Mouse (Mus musculus): ENCODE measurements around the gene Slc25a39. TPM values are rescaled to one million over a fixed set of nuclear protein-coding genes. Genes with fewer than 3 reads are reported as not detected.

Slc25a39 gene
- polyA plus RNA-seq, 1 experiment, result 207 TPM

DNA sequence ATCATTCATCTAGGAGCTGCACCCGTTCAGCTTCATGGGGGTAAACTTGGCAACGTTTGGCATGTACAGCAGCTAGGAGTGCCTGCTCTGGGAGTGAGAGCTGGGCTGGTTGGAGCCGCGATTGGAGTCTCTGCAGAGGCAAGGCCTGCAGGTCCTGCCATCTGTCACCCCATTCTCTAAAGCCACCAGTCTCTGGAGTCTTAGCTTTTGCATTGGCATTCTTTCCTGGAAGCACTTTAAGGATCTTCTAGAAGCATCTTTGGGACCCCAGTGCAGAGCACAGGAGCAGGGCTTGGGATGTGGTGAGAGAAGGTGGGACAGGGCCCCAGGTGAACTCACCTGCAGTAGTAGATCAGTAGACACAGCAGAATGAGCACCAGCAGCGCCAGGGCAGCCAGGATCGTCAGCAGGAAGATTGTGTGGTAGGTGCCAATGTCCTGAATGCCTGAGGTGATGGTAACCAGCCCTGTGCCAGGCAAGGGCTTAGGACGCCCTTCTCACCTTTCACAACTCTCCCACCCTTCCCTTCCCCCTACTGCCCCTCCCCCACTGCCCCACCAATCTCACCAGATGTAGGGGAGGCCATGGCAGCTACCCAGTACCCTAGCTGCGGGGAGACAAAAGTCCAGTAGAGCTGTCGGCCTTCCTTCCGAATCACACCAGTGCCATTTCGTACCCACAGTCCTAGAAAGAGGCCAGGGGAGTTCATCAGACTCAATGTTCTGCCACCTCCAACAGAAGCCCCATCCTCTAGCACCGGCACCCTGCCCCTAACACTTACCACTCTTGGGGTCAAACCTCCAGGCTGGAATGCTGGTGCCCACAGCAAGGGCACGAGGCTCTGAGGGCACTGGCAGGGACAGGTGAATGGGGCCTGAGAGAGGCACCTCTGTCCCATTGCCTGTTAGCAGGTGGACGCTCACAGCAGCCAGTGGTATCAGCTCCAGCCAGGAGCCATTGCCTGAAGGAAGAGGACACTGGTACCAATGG is 31.6 kb upstream of the Slc25a39 start:
- H3K4me3 ChIP-seq (replicated peaks; ENCODE audit: control insufficient read depth, low read depth, low read length), result no peak overlapping the region
- H3K4me1 ChIP-seq (ENCODE audit: control insufficient read depth, insufficient read depth, low read length), result no peaks in the 10 kb centered on the region
- no peak overlapping the region for H3K27ac ChIP-seq (ENCODE audit: control insufficient read depth, insufficient read depth, low read depth, low read length, poor library complexity)
- no peak for TF ChIP-seq CTCF (IDR thresholded peaks at IDR 0.05; ENCODE audit: control insufficient read depth, insufficient read depth, low read length)
- no peak for TF ChIP-seq POLR2A (IDR thresholded peaks at IDR 0.05; ENCODE audit: borderline replicate concordance, control insufficient read depth, low read depth, low read length)
- 84% methylated on average over 14 of the region's 14 CpGs for WGBS

DNA sequence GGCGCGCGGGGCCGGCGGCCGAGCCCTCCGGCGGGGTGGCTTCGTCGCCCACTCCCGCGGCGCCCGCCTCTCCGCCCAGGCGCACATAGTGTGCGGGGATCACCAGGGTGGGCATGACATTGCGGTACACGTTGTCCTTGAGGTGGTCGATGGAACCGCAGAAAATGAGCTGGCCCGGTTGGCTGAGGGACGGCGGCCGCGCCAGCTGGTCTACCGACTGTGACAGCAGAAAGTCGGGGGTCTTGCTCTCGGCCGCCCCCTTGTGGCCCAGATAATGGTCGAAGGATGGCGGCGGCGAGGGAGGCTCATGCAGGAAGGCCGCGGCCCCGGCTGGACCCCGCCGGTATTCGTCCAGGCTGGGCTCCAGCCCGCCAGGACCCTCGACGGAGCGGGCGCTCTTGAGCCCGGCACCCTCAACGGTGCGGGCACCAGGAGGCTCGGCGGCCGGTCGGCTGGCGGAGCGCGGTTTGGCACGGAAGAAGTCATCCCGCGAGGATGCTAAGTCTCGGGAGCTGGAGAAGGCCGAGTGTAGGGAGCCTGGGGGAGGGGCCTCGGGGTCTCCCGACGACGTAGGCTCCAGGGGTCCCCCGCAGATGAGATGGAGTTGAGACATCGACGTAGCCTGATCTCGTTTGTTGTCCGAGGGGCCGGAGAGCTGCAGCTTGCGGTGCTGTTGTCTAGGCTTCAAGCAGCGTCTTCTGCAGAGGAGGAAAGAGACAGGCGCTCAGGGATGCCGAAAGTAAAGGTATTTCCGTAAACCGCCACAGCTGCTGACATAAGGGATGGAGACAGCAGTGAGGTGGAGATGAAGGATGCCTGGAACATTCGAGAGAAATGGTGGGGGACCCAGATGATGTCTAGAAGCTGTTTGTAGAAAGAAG is 30.7 kb upstream of the Slc25a39 start:
- TF ChIP-seq CTCF (IDR thresholded peaks at IDR 0.05; ENCODE audit: control insufficient read depth, insufficient read depth, low read length) (peak; percentile 72), POLR2A (IDR thresholded peaks at IDR 0.05; ENCODE audit: borderline replicate concordance, control insufficient read depth, low read depth, low read length) (no peak)
- Histone ChIP-seq H3K4me3 (replicated peaks; ENCODE audit: control insufficient read depth, low read depth, low read length) (peak overlapping the region; percentile 49), H3K27ac (ENCODE audit: control insufficient read depth, insufficient read depth, low read depth, low read length, poor library complexity) (no peak overlapping the region; the same call in 1 of the 2 replicates), H3K4me1 (ENCODE audit: control insufficient read depth, insufficient read depth, low read length) (peaks cover 3% of the 10 kb centered on the region; the same call in 1 of the 2 replicates)
- 47% methylated on average over 77 of the region's 77 CpGs for WGBS

DNA sequence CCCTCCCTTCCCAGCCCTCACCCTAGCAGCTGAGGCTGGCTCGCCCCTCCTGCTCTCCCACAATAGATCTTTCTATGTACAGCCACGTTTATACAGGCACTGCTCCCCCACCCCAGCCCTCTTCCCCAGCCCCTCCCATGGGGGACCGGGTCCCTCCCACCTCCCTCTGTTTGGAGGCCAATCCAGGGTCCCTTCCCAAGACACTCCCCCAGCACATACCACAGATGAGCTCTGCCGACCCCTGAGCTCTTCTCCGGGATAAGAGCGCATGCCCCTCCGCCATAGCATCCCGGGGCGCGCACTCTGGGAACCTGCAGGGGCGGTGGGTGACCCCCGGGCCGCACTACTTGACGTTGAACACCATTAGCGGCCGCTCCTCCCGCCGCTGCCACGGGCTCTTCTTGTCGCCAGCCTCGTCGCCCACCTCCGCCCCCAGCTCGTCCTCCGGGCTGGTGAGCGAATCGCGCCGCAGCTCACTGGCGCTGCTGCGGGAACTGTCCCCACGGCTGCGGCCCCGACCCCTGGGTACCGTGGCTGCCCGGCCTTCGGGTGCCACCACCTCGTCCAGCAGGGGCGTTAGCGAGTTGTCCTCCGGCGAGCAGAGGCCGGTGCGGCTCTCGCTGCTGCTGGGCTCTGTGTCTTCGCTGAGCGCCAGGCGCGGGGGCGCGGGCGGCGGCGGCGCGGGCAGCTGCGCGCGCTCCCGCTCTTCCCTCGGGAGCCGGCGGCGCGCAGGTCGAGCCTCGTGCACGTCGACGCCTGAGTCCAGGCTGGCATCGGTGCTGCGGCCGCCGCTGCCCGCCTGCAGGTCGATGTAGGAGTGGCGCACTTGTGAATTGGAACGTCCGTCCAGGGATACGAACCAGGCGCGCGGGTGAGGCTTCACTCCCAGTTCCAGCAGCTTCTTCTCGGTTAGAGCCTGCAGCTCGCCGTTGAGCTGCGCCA is 29.6 kb upstream of the Slc25a39 start:
- peaks cover 9% of the 10 kb centered on the region; the same call in 1 of the 2 replicates for H3K4me1 ChIP-seq (ENCODE audit: control insufficient read depth, insufficient read depth, low read length)
- H3K4me3 ChIP-seq (replicated peaks; ENCODE audit: control insufficient read depth, low read depth, low read length), result peak overlapping the region; percentile 39

DNA sequence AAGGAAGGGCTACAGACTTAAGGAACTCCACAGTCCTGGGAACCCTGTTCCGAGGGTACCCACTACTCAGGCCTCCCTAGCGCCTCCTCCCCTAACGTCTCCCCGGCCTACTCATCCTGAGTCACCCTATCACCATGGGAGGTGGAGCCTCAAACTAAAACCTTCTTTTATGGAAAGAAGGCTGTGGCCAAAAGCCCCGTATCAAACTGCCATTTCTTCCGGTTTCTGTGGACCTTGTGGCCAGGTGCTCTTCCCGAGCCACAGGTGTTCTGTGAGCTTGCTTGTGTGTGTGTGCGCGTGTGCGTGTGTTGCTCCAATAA is 28.7 kb upstream of the Slc25a39 start:
- peaks cover 9% of the 10 kb centered on the region; the same call in 1 of the 2 replicates for H3K4me1 ChIP-seq (ENCODE audit: control insufficient read depth, insufficient read depth, low read length)
- H3K27ac ChIP-seq (ENCODE audit: control insufficient read depth, insufficient read depth, low read depth, low read length, poor library complexity), result no peak overlapping the region
- TF ChIP-seq CTCF (IDR thresholded peaks at IDR 0.05; ENCODE audit: control insufficient read depth, insufficient read depth, low read length), result no peak
- TF ChIP-seq POLR2A (IDR thresholded peaks at IDR 0.05; ENCODE audit: borderline replicate concordance, control insufficient read depth, low read depth, low read length), result no peak
- no peak overlapping the region for H3K4me3 ChIP-seq (replicated peaks; ENCODE audit: control insufficient read depth, low read depth, low read length)
- WGBS, result 85% methylated on average over 10 of the region's 10 CpGs

More for the DNA sequence above, 29.6 kb upstream of the Slc25a39 start:
- TF ChIP-seq POLR2A (IDR thresholded peaks at IDR 0.05; ENCODE audit: borderline replicate concordance, control insufficient read depth, low read depth, low read length), result no peak
- TF ChIP-seq CTCF (IDR thresholded peaks at IDR 0.05; ENCODE audit: control insufficient read depth, insufficient read depth, low read length), result peak; percentile 31; the same call in 1 of the 2 replicates
- WGBS, result 55% methylated on average over 87 of the region's 87 CpGs
- no peak overlapping the region; the same call in 1 of the 2 replicates for H3K27ac ChIP-seq (ENCODE audit: control insufficient read depth, insufficient read depth, low read depth, low read length, poor library complexity)

DNA sequence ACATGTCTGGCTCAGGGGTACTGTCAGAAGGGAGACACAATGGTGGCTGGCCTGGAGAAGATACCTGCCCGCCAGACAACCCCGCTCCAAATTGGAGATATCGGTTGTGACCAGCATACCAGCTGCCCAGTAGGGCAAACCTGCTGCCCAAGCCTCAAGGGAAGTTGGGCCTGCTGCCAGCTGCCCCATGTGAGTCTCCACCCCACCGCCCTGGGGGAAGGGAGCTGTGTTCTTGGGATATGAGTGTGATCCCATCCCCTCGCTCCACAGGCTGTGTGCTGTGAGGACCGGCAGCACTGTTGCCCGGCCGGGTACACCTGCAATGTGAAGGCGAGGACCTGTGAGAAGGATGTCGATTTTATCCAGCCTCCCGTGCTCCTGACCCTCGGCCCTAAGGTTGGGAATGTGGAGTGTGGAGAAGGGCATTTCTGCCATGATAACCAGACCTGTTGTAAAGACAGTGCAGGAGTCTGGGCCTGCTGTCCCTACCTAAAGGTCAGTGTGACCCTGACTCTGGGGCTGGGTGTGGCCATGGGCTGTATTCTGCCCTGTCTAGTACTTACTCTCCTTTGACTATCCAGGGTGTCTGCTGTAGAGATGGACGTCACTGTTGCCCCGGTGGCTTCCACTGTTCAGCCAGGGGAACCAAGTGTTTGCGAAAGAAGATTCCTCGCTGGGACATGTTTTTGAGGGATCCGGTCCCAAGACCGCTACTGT is 28.2 kb upstream of the Slc25a39 start:
- H3K4me1 ChIP-seq (ENCODE audit: control insufficient read depth, insufficient read depth, low read length), result peaks cover 10% of the 10 kb centered on the region; the same call in 1 of the 2 replicates
- no peak overlapping the region for H3K27ac ChIP-seq (ENCODE audit: control insufficient read depth, insufficient read depth, low read depth, low read length, poor library complexity)
- H3K4me3 ChIP-seq (replicated peaks; ENCODE audit: control insufficient read depth, low read depth, low read length), result no peak overlapping the region
- no peak for TF ChIP-seq POLR2A (IDR thresholded peaks at IDR 0.05; ENCODE audit: borderline replicate concordance, control insufficient read depth, low read depth, low read length)
- no peak for TF ChIP-seq CTCF (IDR thresholded peaks at IDR 0.05; ENCODE audit: control insufficient read depth, insufficient read depth, low read length)
- WGBS, result 88% methylated on average over 18 of the region's 18 CpGs

DNA sequence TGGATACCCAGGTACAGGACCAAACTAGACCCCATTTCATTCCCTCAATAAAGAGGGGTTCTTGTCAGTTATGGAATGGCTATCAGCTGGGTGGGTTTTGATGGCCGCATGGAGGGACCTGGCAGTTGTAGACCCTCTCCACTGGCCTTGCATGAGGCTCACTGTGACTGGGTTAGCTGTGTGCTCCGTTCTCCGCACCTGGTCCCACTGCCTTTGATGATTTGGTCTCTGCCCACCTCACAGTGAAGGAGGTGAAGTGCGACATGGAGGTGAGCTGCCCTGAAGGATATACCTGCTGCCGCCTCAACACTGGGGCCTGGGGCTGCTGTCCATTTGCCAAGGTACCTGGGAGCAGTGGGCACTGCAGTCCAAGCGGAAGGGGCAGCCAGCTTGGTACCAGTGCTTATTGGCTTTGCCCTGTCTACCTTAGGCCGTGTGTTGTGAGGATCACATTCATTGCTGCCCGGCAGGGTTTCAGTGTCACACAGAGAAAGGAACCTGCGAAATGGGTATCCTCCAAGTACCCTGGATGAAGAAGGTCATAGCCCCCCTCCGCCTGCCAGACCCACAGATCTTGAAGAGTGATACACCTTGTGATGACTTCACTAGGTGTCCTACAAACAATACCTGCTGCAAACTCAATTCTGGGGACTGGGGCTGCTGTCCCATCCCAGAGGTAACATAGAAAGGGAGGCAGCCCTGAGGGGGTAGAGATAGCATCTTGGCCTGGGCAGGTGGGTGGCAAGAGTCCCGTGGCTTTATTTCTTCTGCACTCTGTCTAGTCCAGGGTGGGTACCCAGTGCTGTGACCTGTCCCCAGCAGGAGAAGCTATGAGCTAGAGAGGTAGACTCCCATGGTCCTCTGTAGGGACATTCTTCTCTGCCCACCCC is 27.3 kb upstream of the Slc25a39 start:
- no peak for TF ChIP-seq CTCF (IDR thresholded peaks at IDR 0.05; ENCODE audit: control insufficient read depth, insufficient read depth, low read length)
- no peak for TF ChIP-seq POLR2A (IDR thresholded peaks at IDR 0.05; ENCODE audit: borderline replicate concordance, control insufficient read depth, low read depth, low read length)
- WGBS, result 89% methylated on average over 11 of the region's 11 CpGs
- Histone ChIP-seq H3K4me3 (replicated peaks; ENCODE audit: control insufficient read depth, low read depth, low read length) (no peak overlapping the region), H3K27ac (ENCODE audit: control insufficient read depth, insufficient read depth, low read depth, low read length, poor library complexity) (no peak overlapping the region), H3K4me1 (ENCODE audit: control insufficient read depth, insufficient read depth, low read length) (peaks cover 10% of the 10 kb centered on the region; the same call in 1 of the 2 replicates)
